Mouse (Mus musculus): ENCODE measurements around the gene Olfr507. TPM values are rescaled to one million over a fixed set of nuclear protein-coding genes. Genes with fewer than 3 reads are reported as not detected.

Gene Olfr507
- polyA plus RNA-seq (2015; fragmentation: Illumina TruSeq; extraction: RNeasy Lipid Tissue Mini Kit (QIAGEN cat#74804); ENCODE audit: insufficient read depth, low read depth, low replicate concordance): not detected

DNA sequence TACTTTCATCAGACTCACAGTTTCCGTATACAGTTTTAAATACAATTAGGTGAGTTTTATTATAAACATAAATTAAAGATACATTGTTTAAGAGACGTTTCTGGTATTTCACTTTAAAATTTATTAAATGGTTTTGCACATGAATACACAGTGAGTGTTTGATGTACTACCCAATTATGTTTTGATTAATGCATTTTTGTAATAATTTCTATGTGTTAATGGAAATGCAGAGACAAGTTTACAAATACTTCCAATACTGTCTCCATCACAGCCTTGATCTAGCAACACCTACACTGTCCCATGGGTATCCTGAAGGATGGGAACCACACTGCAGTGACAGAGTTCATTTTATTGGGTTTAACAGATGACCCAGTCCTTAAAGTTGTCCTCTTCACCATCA lies at the start of gene Olfr507:
Gene Olfr507, plus strand, starts transcription at position 301 of the 400 bp plus-strand sequence.

DNA sequence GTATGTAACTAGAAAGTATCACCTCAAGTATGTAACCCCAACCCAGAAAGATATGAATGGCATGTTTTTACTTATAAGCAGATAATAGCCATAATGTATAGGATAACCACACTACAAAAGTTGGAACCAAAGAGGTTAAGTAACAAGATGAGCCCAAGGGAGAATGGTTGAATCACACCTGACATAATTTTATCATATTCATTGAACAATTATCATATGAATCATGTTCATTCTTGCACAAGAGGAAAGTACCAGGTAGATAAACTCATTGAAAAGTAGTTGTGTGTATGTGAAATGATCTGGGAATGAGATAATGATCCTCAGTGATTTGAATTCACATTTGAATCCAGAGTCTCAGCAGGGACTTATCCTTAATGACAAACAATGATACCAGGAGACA lies 11.1 kb upstream of the Olfr507 start, which contains the start of gene Olfr506:
Gene Olfr506, plus strand, starts transcription at position 301 of the 400 bp plus-strand sequence.

DNA sequence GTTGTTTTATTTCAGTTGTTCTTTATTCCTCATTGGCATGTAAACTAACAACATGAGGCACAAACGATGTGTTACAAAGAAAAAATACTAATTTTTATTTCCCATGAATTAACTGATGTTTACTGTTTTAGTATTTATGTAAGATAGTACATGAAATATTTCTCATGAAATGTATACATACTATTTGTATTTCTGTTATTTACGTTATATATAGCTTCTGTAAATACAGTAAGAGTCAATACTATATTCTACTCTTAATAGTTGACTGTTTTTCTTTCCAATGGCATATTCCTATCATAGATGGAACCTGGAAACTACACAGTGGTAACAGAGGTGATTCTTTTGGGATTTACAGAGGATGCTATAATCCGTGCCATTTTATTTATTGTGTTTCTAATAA lies 8.1 kb downstream of the Olfr507 start, which contains the start of gene Olfr508:
Gene Olfr508, plus strand, starts transcription at position 301 of the 400 bp plus-strand sequence.

DNA sequence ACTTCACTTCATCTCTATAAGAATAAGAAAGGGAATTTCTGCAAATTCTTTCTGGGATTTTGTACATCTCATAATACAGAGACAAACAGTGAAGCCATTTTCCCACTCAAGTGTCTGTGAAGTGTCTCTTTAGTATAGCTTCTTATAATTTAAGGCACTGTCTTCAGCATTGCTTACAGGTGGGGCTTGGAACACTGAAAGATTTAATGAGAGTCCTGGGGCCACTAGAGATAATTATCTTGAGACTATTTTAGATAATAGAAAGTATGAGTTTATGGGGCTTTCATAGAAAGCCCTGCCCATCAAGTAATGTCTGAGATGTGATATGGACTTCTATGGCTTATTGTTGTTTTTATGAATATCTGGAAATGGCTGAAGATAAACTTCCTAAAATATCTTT lies 30.2 kb downstream of the Olfr507 start, which contains the start of gene Olfr509:
Gene Olfr509, minus strand, starts transcription at position 101 of the 400 bp plus-strand sequence.

DNA sequence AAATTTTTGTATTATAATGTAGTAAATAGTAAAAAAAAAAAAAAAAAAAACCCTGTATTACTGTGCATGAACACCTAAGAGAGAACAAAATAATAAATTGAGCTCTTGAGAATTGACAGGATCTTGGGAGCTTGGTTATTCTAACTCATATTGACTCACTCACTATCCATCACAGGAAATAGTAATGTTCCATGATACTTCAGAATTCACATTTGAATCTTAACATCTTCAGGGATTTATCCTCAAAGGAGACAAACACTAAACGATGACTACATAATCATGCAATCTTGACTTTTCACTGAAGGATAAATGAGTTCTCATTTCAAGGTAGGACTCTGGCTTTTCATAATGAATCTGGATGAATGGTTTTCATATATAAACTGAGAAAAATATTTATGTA lies 44.5 kb downstream of the Olfr507 start, which contains the start of gene Olfr510:
Gene Olfr510, plus strand, starts transcription at position 301 of the 400 bp plus-strand sequence.

Other genes with a start within 250 kb of the Olfr507 start
- gene Olfr495, start 228.6 kb upstream of the Olfr507 start, polyA plus RNA-seq (2015; fragmentation: Illumina TruSeq; extraction: RNeasy Lipid Tissue Mini Kit (QIAGEN cat#74804); ENCODE audit: insufficient read depth, low read depth, low replicate concordance): not detected
- gene Olfr497, start 201.4 kb upstream of the Olfr507 start, polyA plus RNA-seq (2015; fragmentation: Illumina TruSeq; extraction: RNeasy Lipid Tissue Mini Kit (QIAGEN cat#74804); ENCODE audit: insufficient read depth, low read depth, low replicate concordance): not detected
- gene Olfr498, start 156.5 kb upstream of the Olfr507 start, polyA plus RNA-seq (2015; fragmentation: Illumina TruSeq; extraction: RNeasy Lipid Tissue Mini Kit (QIAGEN cat#74804); ENCODE audit: insufficient read depth, low read depth, low replicate concordance): not detected
- gene Olfr502, start 96.7 kb upstream of the Olfr507 start, polyA plus RNA-seq (2015; fragmentation: Illumina TruSeq; extraction: RNeasy Lipid Tissue Mini Kit (QIAGEN cat#74804); ENCODE audit: insufficient read depth, low read depth, low replicate concordance): not detected
- not detected for gene Olfr503, start 77.3 kb upstream of the Olfr507 start, polyA plus RNA-seq (2015; fragmentation: Illumina TruSeq; extraction: RNeasy Lipid Tissue Mini Kit (QIAGEN cat#74804); ENCODE audit: insufficient read depth, low read depth, low replicate concordance)
- gene Olfr504, start 56.0 kb upstream of the Olfr507 start, polyA plus RNA-seq (2015; fragmentation: Illumina TruSeq; extraction: RNeasy Lipid Tissue Mini Kit (QIAGEN cat#74804); ENCODE audit: insufficient read depth, low read depth, low replicate concordance): not detected
- not detected for gene Olfr506, start 11.0 kb upstream of the Olfr507 start, polyA plus RNA-seq (2015; fragmentation: Illumina TruSeq; extraction: RNeasy Lipid Tissue Mini Kit (QIAGEN cat#74804); ENCODE audit: insufficient read depth, low read depth, low replicate concordance)
- not detected for gene Olfr508, start 8.2 kb downstream of the Olfr507 start, polyA plus RNA-seq (2015; fragmentation: Illumina TruSeq; extraction: RNeasy Lipid Tissue Mini Kit (QIAGEN cat#74804); ENCODE audit: insufficient read depth, low read depth, low replicate concordance)
- not detected for gene Olfr509, start 30.1 kb downstream of the Olfr507 start, polyA plus RNA-seq (2015; fragmentation: Illumina TruSeq; extraction: RNeasy Lipid Tissue Mini Kit (QIAGEN cat#74804); ENCODE audit: insufficient read depth, low read depth, low replicate concordance)
- gene Olfr510, start 44.6 kb downstream of the Olfr507 start, polyA plus RNA-seq (2015; fragmentation: Illumina TruSeq; extraction: RNeasy Lipid Tissue Mini Kit (QIAGEN cat#74804); ENCODE audit: insufficient read depth, low read depth, low replicate concordance): not detected
- not detected for gene Olfr512, start 91.5 kb downstream of the Olfr507 start, polyA plus RNA-seq (2015; fragmentation: Illumina TruSeq; extraction: RNeasy Lipid Tissue Mini Kit (QIAGEN cat#74804); ENCODE audit: insufficient read depth, low read depth, low replicate concordance)
- not detected for gene Olfr513, start 129.2 kb downstream of the Olfr507 start, polyA plus RNA-seq (2015; fragmentation: Illumina TruSeq; extraction: RNeasy Lipid Tissue Mini Kit (QIAGEN cat#74804); ENCODE audit: insufficient read depth, low read depth, low replicate concordance)
- gene Olfr514, start 204.2 kb downstream of the Olfr507 start, polyA plus RNA-seq (2015; fragmentation: Illumina TruSeq; extraction: RNeasy Lipid Tissue Mini Kit (QIAGEN cat#74804); ENCODE audit: insufficient read depth, low read depth, low replicate concordance): not detected
- not detected for gene Olfr516, start 228.7 kb downstream of the Olfr507 start, polyA plus RNA-seq (2015; fragmentation: Illumina TruSeq; extraction: RNeasy Lipid Tissue Mini Kit (QIAGEN cat#74804); ENCODE audit: insufficient read depth, low read depth, low replicate concordance)

Measured in pancreas, adult 10 weeks (tissue).